Mouse (Mus musculus) right cerebral cortex, postnatal 10 days (tissue): ENCODE data around the gene Nradd.
A peak's percentile ranks its signal among the peaks of the same experiment; 100 is the strongest.

ENCODE experiments used
- DNase-seq, 2 experiments: peaks; one replicate each; pipeline ENCODE4 v3.0.0; 2021; ENCODE audit warnings: low spot score in 2 of 2

Gene Nradd

DNA sequence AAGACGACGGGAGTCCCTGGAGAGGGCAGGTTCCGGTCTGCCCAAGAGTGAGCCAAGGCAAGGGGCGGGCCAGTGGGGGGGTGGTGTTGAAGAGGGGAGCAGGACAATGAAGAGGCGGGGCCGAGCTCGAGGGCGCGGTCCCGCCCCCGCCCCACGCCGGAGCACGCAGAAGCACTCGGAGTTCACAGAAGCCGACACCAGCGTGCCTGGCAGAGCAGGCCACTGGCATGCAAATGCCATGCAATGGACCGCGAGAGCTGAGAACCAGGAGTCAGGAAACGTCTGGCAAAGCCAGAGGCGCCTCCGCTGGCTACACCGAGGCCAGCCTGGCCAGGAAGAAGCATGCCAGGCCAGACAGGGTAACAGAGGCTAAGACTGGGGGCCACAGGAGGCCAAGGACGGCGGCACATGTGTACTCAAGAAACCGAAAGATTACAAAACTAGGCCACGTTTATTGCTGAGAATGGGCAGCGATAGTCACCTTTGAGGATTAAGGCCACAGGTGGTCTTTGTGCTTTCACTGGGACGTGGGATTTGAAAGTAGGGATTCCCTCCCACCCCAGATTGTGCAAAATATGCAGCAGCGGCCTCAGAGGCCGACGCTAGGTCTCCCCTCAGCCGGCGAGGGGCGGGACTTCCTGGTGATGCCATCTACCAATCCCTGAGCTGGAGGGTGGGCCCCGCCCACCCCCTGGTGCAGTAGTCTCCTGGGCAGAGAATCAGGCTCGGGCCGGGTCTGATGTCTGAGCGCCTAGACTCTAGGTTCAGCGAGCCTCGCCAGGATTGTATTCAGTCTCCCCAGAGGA lies at the start of gene Nradd:
Gene Nradd (minus strand): TSS at position 92 of the 806 bp plus-strand sequence.
- peak; percentile 93 to 94 for DNase-seq

DNA sequence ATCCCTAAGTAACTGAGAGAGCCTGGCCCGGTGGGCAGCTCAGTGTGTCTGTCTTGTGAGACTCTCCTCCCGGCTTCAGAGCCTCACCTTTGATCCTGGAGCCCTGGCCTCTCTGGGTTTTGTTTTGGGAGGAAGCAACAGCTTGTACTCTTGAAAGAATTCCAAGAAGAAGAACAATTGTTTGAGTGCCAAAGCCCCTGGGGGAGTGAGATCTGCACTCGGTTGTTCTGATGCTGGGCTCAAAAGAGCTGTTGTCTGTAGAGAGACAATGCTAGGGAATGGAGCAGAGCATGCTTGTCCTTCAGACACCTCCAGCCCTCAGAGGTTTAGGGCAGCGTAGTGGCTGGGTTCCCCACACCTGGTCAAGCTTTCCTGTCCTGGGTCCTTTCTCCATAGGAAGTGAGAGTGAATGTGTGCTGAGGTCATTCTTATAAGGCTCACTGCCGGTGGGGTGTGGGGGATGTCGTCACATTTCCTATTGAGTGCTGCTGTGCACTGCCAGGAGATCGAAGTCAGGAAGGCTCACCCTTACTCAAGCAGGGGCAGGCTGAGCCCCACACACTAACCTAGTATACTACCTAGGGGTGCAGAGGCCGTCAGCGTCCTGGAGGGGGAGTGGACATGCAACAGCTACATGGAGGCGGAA lies 49.0 kb upstream of the Nradd start:
- peak in 1 of 2 experiments; percentile 22 for DNase-seq

DNA sequence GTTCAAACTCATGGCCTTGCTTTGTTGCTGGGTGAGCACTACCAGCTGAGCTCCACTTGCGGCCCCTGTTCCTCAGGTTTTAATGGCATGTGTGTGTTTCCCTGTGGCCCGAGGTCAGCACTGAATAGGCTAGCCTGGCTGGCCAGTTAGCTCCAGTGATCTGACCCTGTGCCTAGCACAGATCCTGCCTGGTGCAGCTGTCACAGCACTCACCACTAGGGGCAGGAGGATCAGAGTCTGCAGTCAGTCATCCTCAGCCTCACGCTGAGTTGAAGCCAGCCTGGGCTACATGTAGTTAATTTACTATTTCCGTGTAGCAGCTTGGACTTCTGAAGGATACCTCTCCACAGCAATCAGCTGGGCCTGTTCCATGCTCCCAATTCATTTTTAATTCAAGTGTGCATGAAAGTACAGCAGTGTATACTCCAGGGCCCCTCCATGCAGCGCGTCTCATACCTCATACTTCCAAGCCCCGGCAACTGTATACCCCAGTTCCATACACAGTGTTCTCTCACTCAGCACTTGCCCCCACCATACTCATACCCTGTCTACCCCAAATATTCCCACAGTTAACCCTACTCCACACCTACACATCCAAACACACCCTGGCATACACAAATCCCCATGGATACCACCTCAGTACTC lies 48.3 kb upstream of the Nradd start:
- peak in 1 of 2 experiments; percentile 40 for DNase-seq

GRCm38 (mm10) chr9:110669785-110670184 lies 45.5 kb upstream of the Nradd start:
- no peak for DNase-seq

DNA sequence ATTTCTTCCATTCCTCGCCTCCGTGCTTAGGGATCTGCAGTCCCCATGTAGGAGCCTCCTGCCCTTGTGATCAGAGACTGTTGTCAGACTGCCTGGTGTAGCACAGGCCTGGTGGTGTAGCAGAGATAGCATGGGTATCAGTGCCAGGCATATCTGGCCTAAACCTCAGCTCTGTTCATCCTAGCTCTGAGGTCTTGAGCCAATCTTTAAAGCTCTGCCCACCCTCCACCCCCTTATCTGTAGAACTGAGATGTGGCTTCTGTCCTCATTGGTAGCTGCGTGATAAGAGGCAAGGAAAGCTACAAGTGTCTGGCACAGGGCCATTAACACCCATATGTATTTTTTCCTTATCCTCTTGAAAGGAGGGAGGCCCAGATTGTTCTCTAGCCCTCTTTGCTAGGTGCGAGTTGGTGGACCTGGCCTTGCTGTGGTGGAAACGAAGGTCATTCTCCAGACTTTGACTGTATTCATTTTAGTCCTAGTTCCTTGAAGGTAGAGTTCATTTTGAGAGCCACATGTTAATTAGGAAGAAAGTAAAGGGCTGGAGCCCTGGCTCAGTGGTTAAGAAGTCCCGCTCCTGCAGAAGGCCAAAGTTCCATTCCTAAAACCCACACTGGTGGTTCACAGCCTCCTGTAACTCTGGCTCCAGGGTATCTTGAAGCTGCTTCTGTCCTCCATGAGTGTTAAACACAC lies 44.5 kb upstream of the Nradd start:
- no peak for DNase-seq

- no peak for DNase-seq
Measured at GRCm38 (mm10) chr9:110667219-110667836, 43.1 kb upstream of the Nradd start.

- no peak for DNase-seq
Measured at GRCm38 (mm10) chr9:110666374-110666773, 42.1 kb upstream of the Nradd start.

DNA sequence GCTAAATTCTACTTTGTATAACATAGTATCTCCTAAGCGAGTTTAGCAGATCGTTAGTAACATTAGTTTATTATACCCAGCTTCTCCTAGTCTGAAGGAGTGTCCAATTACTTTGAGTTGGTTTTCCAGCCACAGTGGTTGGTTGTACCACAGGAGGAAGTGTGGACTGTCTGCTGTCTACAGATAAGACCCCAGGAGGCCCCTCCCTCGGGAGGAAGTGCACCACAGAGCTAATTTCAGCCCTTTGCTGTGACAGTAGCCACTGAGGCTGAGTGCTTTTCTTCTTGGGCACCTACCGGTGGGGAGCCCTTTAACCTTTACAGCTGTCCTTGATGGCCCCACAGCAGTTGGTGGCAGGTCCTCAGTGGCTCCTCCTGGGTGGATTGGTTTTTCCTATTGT lies 41.7 kb upstream of the Nradd start:
- peak in 1 of 2 experiments; percentile 50 for DNase-seq

DNA sequence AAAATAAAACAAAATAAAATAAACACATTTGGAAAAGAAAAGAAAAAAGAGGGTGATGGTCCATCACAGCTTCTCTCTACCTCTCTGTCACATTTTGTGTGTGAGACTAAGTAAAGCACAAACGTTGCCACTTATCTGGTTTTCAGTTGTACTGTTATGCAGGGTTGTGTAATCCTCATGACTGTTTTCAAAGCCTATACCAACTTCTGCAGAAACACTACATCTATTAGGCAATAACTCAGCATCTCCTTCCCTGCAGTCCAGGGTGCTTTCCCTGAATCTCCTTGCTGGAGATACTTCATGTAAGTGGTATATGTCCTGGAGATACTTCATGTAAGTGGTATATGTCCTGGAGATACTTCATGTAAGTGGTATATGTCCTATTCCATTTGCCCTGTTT lies 38.6 kb upstream of the Nradd start:
- no peak for DNase-seq

DNA sequence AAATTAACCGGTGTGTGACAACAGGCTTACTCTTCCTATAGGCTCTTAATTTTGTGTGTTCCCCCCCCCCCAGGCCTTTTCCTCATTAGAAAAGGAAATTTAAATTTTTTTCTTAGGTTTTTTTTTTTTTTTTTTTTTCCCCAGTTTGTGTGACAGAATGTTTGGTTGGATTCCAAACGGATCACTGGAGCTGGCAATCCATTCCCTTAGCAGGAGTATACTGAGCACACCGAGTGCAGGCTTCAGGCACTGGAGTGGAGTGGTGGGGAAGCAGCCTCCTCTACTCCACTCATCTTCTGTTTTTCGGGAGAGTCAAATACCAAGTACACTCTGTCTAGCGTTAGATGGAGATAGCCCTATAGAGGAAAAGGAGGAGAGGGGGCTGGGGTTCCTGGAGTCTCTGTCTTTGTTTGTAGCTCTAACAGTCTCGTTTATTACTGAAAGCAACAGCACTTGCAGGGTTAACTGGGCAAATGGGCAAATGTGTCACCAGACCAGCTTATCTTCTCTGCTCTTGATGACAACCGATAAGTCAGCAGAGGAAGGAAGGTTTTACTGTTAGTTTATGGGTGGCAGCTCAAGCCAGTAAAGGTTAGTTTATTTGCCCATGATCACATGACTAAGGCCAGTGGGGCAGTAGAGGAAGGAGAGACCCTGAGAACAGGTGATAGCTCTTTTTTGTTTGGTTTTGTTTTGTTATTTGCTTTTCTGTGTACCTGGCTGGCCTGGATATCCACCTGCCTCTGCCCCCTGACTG lies 36.8 kb upstream of the Nradd start:
- DNase-seq = no peak

- no peak for DNase-seq
Measured at GRCm38 (mm10) chr9:110660208-110660607, 36.0 kb upstream of the Nradd start.

DNA sequence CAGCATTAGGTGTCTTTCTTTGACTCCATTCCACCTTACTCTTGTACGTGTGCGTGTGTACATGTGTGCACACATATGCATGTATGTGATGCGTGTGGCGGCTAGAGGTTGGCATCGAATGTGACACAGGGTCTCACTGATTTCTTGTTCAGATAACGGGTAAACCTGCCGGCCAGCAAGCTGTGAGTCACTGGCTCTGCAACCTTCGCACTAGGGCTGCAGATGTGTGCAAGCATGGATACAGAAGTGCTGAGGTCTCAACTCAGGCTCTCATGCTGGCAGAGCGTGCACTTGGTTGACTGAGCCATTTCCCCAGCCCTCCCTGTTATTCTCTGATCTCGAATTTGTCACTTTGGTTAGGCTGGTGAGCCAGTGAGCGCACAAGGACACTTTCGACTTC lies 35.3 kb upstream of the Nradd start:
- DNase-seq = no peak

GRCm38 (mm10) chr9:110657474-110658078 lies 33.3 kb upstream of the Nradd start:
- peak; percentile 52 to 57 for DNase-seq

- peak; percentile 96 to 97 for DNase-seq
Measured at GRCm38 (mm10) chr9:110656249-110657221, 32.3 kb upstream of the Nradd start, which contains the start of gene Ccdc12. Gene Ccdc12, plus strand, starts transcription at chr9:110656503.

DNA sequence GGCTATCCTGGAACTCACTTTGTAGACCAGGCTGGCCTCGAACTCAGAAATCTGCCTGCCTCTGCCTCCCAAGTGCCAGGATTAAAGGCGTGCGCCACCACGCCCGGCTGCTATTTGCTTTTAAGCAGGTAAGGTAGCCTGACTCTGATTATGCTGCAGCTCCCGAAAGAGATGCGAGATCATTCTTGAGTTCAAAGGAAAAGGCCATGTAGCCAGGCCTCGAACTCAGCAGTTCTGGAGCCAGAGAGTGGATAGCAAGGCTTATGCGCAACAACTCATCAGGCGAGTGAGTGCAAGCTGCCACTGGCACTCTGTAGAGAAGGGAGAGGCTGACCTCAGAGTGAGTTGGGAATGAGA lies 31.4 kb upstream of the Nradd start:
- no peak for DNase-seq

DNA sequence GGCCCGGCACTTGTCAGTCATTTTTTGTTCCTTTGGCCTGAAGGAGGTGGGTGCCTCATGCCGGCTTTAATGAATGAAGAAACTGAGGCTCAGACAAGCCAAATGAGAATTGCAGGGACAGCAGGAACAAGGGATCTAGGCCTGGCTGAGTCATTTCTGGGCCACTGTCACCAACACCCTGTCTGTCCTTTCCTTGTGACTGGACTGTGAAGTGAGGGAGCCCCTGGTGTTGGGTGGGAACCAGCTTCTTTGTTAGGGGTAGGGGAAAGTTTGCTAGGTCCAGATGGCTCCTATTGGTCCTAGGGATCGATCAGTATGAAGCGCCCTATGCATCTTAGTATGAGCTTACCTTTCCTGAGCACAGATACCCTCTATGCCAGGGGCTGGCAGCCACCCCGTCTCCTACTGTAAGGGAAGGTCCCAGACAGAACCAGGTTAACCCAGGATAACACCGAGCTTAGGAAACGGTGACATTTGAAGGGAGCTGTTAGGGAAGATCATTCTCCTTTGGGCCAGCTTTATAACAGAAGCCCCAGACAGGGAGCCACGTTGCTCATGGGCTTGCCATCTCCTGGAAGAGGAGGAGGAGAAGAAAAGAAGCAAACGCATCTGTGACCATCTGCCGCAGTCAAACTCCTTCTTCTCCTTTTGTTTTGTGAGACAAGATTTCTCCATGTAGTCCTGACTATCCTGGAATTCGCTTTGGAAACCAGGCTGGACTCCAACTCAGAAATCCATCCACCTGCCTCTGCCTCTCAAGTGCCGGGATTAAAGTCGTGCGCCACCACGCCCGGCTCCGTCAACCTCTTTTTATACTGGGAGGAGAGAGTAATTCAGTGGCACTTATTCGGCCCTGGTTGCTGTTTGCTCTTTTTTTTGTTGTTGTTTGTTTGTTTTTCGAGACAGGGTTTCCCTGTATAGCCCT lies 30.7 kb upstream of the Nradd start:
- no peak for DNase-seq

GRCm38 (mm10) chr9:110653655-110654461 lies 29.6 kb upstream of the Nradd start, which contains the start of gene Nbeal2:
Gene Nbeal2, minus strand, starts transcription at chr9:110654161.
- DNase-seq = peak; percentile 87
